Mouse (Mus musculus): ENCODE data around the gene Hnrnpr. TPM values are rescaled to one million over a fixed set of nuclear protein-coding genes. Genes with fewer than 3 reads are reported as not detected.
A peak's percentile ranks its signal among the peaks of the same experiment; 100 is the strongest.

Gene Hnrnpr
- polyA plus RNA-seq, 1 experiment from 2014 or later: 196 TPM

GRCm38 (mm10) chr4:136312616-136313015 is 1.9 kb downstream of the Hnrnpr start:
- ATAC-seq (ENCODE audit: low FRiP score) (no peak), DNase-seq (ENCODE audit: low spot score, missing footprints) (no peak)
- H3K4me3 ChIP-seq (ENCODE audit: low read depth, low read length): peak overlapping the region; percentile 99
- no peak overlapping the region for H3K27ac ChIP-seq (ENCODE audit: low read depth, low read length)
- peaks cover 23% of the 10 kb centered on the region for H3K4me1 ChIP-seq (ENCODE audit: control insufficient read depth, insufficient read depth, low read length)
- H3K4me2 ChIP-seq: peak overlapping the region; percentile 74
- WGBS: 48% methylated on average over 4 of the region's 4 CpGs
- H3K27me3 ChIP-seq (ENCODE audit: control insufficient read depth, insufficient read depth, low read length): no peaks in the 10 kb centered on the region
- H3K9me3 ChIP-seq (ENCODE audit: control insufficient read depth, low read length): no peaks in the 10 kb centered on the region
- H3K9ac ChIP-seq (ENCODE audit: low read length): peak overlapping the region; percentile 100; the same call in 1 of the 2 replicates
- H3K36me3 ChIP-seq (ENCODE audit: control insufficient read depth, insufficient read depth, low read length): peaks cover 4% of the 10 kb centered on the region; the same call in 1 of the 2 replicates

- 65% methylated on average over 4 of the region's 4 CpGs for WGBS
- no peak for ATAC-seq (ENCODE audit: low FRiP score)
These were observed 6.9 kb downstream of the Hnrnpr start for GRCm38 (mm10) chr4:136317667-136318066.

GRCm38 (mm10) chr4:136320016-136320415 is 9.3 kb downstream of the Hnrnpr start:
- Histone ChIP-seq H3K27ac (ENCODE audit: low read depth, low read length) (no peak overlapping the region), H3K36me3 (ENCODE audit: control insufficient read depth, insufficient read depth, low read length) (peaks cover 27% of the 10 kb centered on the region), H3K4me1 (ENCODE audit: control insufficient read depth, insufficient read depth, low read length) (0 out of 2 replicates have a peak, but pooled peaks cover 2% of the 10 kb centered on the region), H3K9ac (ENCODE audit: low read length) (no peak overlapping the region), H3K27me3 (ENCODE audit: control insufficient read depth, insufficient read depth, low read length) (no peaks in the 10 kb centered on the region), H3K4me2 (no peak overlapping the region), H3K4me3 (ENCODE audit: low read depth, low read length) (no peak overlapping the region), H3K9me3 (ENCODE audit: control insufficient read depth, low read length) (no peaks in the 10 kb centered on the region)
- ATAC-seq (ENCODE audit: low FRiP score) (no peak), DNase-seq (ENCODE audit: low spot score, missing footprints) (no peak)
- 92% methylated on average over 4 of the region's 4 CpGs for WGBS

More at GRCm38 (mm10) chr4:136317667-136318066, 6.9 kb downstream of the Hnrnpr start:
- Histone ChIP-seq H3K4me3 (ENCODE audit: low read depth, low read length) (no peak overlapping the region), H3K9me3 (ENCODE audit: control insufficient read depth, low read length) (no peaks in the 10 kb centered on the region), H3K4me2 (no peak overlapping the region), H3K27ac (ENCODE audit: low read depth, low read length) (no peak overlapping the region), H3K9ac (ENCODE audit: low read length) (no peak overlapping the region), H3K4me1 (ENCODE audit: control insufficient read depth, insufficient read depth, low read length) (peaks cover 15% of the 10 kb centered on the region), H3K36me3 (ENCODE audit: control insufficient read depth, insufficient read depth, low read length) (peaks cover 27% of the 10 kb centered on the region), H3K27me3 (ENCODE audit: control insufficient read depth, insufficient read depth, low read length) (no peaks in the 10 kb centered on the region)
- no peak for DNase-seq (ENCODE audit: low spot score, missing footprints)

GRCm38 (mm10) chr4:136324226-136324625 is 13.5 kb downstream of the Hnrnpr start:
- 82% methylated on average over 2 of the region's 2 CpGs for WGBS
- no peak overlapping the region for H3K27ac ChIP-seq (ENCODE audit: low read depth, low read length)
- no peak overlapping the region for H3K4me3 ChIP-seq (ENCODE audit: low read depth, low read length)
- no peak for ATAC-seq (ENCODE audit: low FRiP score)
- no peak for DNase-seq (ENCODE audit: low spot score, missing footprints)
- no peaks in the 10 kb centered on the region for H3K4me1 ChIP-seq (ENCODE audit: control insufficient read depth, insufficient read depth, low read length)
- H3K9ac ChIP-seq (ENCODE audit: low read length): no peak overlapping the region
- H3K27me3 ChIP-seq (ENCODE audit: control insufficient read depth, insufficient read depth, low read length): no peaks in the 10 kb centered on the region
- H3K36me3 ChIP-seq (ENCODE audit: control insufficient read depth, insufficient read depth, low read length): peaks cover 25% of the 10 kb centered on the region
- H3K9me3 ChIP-seq (ENCODE audit: control insufficient read depth, low read length): no peaks in the 10 kb centered on the region
- no peak overlapping the region for H3K4me2 ChIP-seq

GRCm38 (mm10) chr4:136327238-136327637 is 16.5 kb downstream of the Hnrnpr start:
- no peak overlapping the region for H3K9ac ChIP-seq (ENCODE audit: low read length)
- peaks cover 15% of the 10 kb centered on the region for H3K36me3 ChIP-seq (ENCODE audit: control insufficient read depth, insufficient read depth, low read length)
- no peaks in the 10 kb centered on the region for H3K9me3 ChIP-seq (ENCODE audit: control insufficient read depth, low read length)
- H3K27ac ChIP-seq (ENCODE audit: low read depth, low read length): no peak overlapping the region
- no peaks in the 10 kb centered on the region for H3K4me1 ChIP-seq (ENCODE audit: control insufficient read depth, insufficient read depth, low read length)
- ATAC-seq (ENCODE audit: low FRiP score) (no peak), DNase-seq (ENCODE audit: low spot score, missing footprints) (no peak)
- no peaks in the 10 kb centered on the region for H3K27me3 ChIP-seq (ENCODE audit: control insufficient read depth, insufficient read depth, low read length)
- H3K4me2 ChIP-seq: no peak overlapping the region
- H3K4me3 ChIP-seq (ENCODE audit: low read depth, low read length): no peak overlapping the region
- WGBS: 94% methylated on average over 5 of the region's 5 CpGs

GRCm38 (mm10) chr4:136328115-136328514 is 17.4 kb downstream of the Hnrnpr start:
- H3K9me3 ChIP-seq (ENCODE audit: control insufficient read depth, low read length): no peaks in the 10 kb centered on the region
- peaks cover 20% of the 10 kb centered on the region for H3K36me3 ChIP-seq (ENCODE audit: control insufficient read depth, insufficient read depth, low read length)
- no peak overlapping the region for H3K9ac ChIP-seq (ENCODE audit: low read length)
- no peak overlapping the region for H3K4me3 ChIP-seq (ENCODE audit: low read depth, low read length)
- H3K27me3 ChIP-seq (ENCODE audit: control insufficient read depth, insufficient read depth, low read length): no peaks in the 10 kb centered on the region
- DNase-seq (ENCODE audit: low spot score, missing footprints): no peak
- no peaks in the 10 kb centered on the region for H3K4me1 ChIP-seq (ENCODE audit: control insufficient read depth, insufficient read depth, low read length)
- H3K4me2 ChIP-seq: no peak overlapping the region
- ATAC-seq (ENCODE audit: low FRiP score): no peak
- H3K27ac ChIP-seq (ENCODE audit: low read depth, low read length): no peak overlapping the region

GRCm38 (mm10) chr4:136331709-136332108 is 21.0 kb downstream of the Hnrnpr start:
- H3K4me2 ChIP-seq: no peak overlapping the region
- no peak for ATAC-seq (ENCODE audit: low FRiP score)
- peaks cover 26% of the 10 kb centered on the region for H3K36me3 ChIP-seq (ENCODE audit: control insufficient read depth, insufficient read depth, low read length)
- no peaks in the 10 kb centered on the region for H3K9me3 ChIP-seq (ENCODE audit: control insufficient read depth, low read length)
- 93% methylated on average over 3 of the region's 3 CpGs for WGBS
- no peak overlapping the region for H3K4me3 ChIP-seq (ENCODE audit: low read depth, low read length)
- H3K9ac ChIP-seq (ENCODE audit: low read length): no peak overlapping the region
- no peaks in the 10 kb centered on the region for H3K4me1 ChIP-seq (ENCODE audit: control insufficient read depth, insufficient read depth, low read length)
- no peak overlapping the region for H3K27ac ChIP-seq (ENCODE audit: low read depth, low read length)
- H3K27me3 ChIP-seq (ENCODE audit: control insufficient read depth, insufficient read depth, low read length): no peaks in the 10 kb centered on the region
- DNase-seq (ENCODE audit: low spot score, missing footprints): no peak

GRCm38 (mm10) chr4:136333191-136333590 is 22.4 kb downstream of the Hnrnpr start:
- Histone ChIP-seq H3K27me3 (ENCODE audit: control insufficient read depth, insufficient read depth, low read length) (no peaks in the 10 kb centered on the region), H3K4me2 (no peak overlapping the region), H3K4me3 (ENCODE audit: low read depth, low read length) (no peak overlapping the region), H3K9ac (ENCODE audit: low read length) (no peak overlapping the region), H3K9me3 (ENCODE audit: control insufficient read depth, low read length) (no peaks in the 10 kb centered on the region), H3K27ac (ENCODE audit: low read depth, low read length) (no peak overlapping the region), H3K4me1 (ENCODE audit: control insufficient read depth, insufficient read depth, low read length) (no peaks in the 10 kb centered on the region), H3K36me3 (ENCODE audit: control insufficient read depth, insufficient read depth, low read length) (peaks cover 19% of the 10 kb centered on the region)
- WGBS: 94% methylated on average over 3 of the region's 3 CpGs
- ATAC-seq (ENCODE audit: low FRiP score) (no peak), DNase-seq (ENCODE audit: low spot score, missing footprints) (no peak)

- Histone ChIP-seq H3K4me1 (ENCODE audit: control insufficient read depth, insufficient read depth, low read length) (no peaks in the 10 kb centered on the region), H3K9me3 (ENCODE audit: control insufficient read depth, low read length) (no peaks in the 10 kb centered on the region), H3K27me3 (ENCODE audit: control insufficient read depth, insufficient read depth, low read length) (no peaks in the 10 kb centered on the region), H3K36me3 (ENCODE audit: control insufficient read depth, insufficient read depth, low read length) (peaks cover 14% of the 10 kb centered on the region), H3K27ac (ENCODE audit: low read depth, low read length) (no peak overlapping the region), H3K9ac (ENCODE audit: low read length) (no peak overlapping the region), H3K4me3 (ENCODE audit: low read depth, low read length) (no peak overlapping the region), H3K4me2 (no peak overlapping the region)
- ATAC-seq (ENCODE audit: low FRiP score): no peak
- no peak for DNase-seq (ENCODE audit: low spot score, missing footprints)
- WGBS: 85% methylated on average over 2 of the region's 2 CpGs
These were observed 24.3 kb downstream of the Hnrnpr start for GRCm38 (mm10) chr4:136335065-136335464.
